Mouse (Mus musculus) lung, embryonic 15.5 days (tissue): ENCODE measurements at regions not wholly inside any gene's neighbourhood (a gene's known extent, or its start where the extent isn't known, plus 50 kb on each side); places are given as distances from the start of the nearest gene placed in this dataset.

Experiments used
- ATAC-seq: fragments of 200-750 bp; cut with Nextera tagmentation; 2 replicates; pipeline ENCODE4 v1.8.0; 2017; ENCODE audit warnings: moderate number of reproducible peaks, borderline replicate concordance; ENCODE audit not compliant: low FRiP score, low TSS enrichment; ENCODE audit errors: extremely low read depth
- H3K27ac ChIP-seq: fragments of 300-500 bp; sonication (generic); 2 replicates; pipeline ENCODE4 v1.5.1; 2015; ENCODE audit warnings: moderate library complexity, mild to moderate bottlenecking, inconsistent platforms
- H3K27me3 ChIP-seq: fragments of 300-500 bp; sonication (generic); 2 replicates; pipeline ENCODE4 v1.6.1; 2015; ENCODE audit warnings: inconsistent platforms
- H3K36me3 ChIP-seq: fragments of 300-500 bp; sonication (generic); 2 replicates; pipeline ENCODE4 v1.6.1; 2015; ENCODE audit warnings: inconsistent platforms
- H3K4me1 ChIP-seq: fragments of 300-500 bp; sonication (generic); 2 replicates; pipeline ENCODE4 v1.6.1; 2015; ENCODE audit warnings: inconsistent platforms
- H3K4me2 ChIP-seq: fragments of 300-500 bp; sonication (generic); 2 replicates; pipeline ENCODE4 v1.6.1; 2015; ENCODE audit warnings: inconsistent platforms, mild to moderate bottlenecking, moderate library complexity
- H3K4me3 ChIP-seq: fragments of 300-500 bp; sonication (generic); 2 replicates; pipeline ENCODE4 v1.5.1; 2015; ENCODE audit warnings: mild to moderate bottlenecking, inconsistent platforms
- H3K9ac ChIP-seq: fragments of 300-500 bp; sonication (generic); 2 replicates; pipeline ENCODE4 v1.6.1; 2015; ENCODE audit warnings: inconsistent platforms
- H3K9me3 ChIP-seq: fragments of 300-500 bp; sonication (generic); 2 replicates; pipeline ENCODE4 v1.6.1; 2016; ENCODE audit warnings: inconsistent platforms
- WGBS: fragments of 180-500 bp; shearing (Covaris S2); methylation state at CpG from one replicate; pipeline ENCODE4 v1.1.7; 2015; 5-methylcytosine and 5-hydroxymethylcytosine counted together

- Histone ChIP-seq H3K4me3 (no peak overlapping the region), H3K27ac (no peak overlapping the region), H3K27me3 (no peaks in the 10 kb centered on the region), H3K9me3 (no peaks in the 10 kb centered on the region), H3K9ac (no peak overlapping the region), H3K4me1 (peaks cover 6% of the 10 kb centered on the region), H3K4me2 (no peak overlapping the region), H3K36me3 (no peaks in the 10 kb centered on the region)
- WGBS: 62% methylated on average over 2 of the region's 2 CpGs
- no peak for ATAC-seq
Measured at GRCm38 (mm10) chr13:70343911-70344310, 293.5 kb downstream of the Ice1 start.

DNA sequence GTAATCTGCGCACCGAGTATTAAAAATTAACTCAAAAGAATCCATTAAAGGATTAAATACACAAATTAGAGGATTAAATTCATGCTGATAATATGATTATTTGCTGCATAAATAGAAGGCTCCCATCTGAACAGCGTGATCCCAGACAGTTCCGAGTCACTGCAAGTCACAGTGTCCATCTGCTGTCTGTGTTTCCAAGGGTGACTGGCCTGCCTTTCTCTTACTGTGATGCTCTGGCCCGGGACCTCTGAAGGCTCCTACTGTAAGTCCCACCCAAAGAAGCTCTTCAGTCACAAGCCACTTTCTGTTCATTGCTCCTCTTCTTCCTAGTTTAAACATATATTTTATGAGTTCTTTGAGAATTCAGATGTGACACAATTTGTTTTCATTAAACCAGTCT is 293.1 kb downstream of the Ice1 start:
- ATAC-seq: no peak
- H3K9me3 ChIP-seq: no peaks in the 10 kb centered on the region
- H3K4me2 ChIP-seq: no peak overlapping the region
- no peak overlapping the region for H3K9ac ChIP-seq
- H3K27me3 ChIP-seq: no peaks in the 10 kb centered on the region
- H3K4me1 ChIP-seq: peaks cover 9% of the 10 kb centered on the region
- no peak overlapping the region for H3K27ac ChIP-seq
- no peaks in the 10 kb centered on the region for H3K36me3 ChIP-seq
- no peak overlapping the region for H3K4me3 ChIP-seq
- WGBS: 79% methylated on average over 5 of the region's 5 CpGs

DNA sequence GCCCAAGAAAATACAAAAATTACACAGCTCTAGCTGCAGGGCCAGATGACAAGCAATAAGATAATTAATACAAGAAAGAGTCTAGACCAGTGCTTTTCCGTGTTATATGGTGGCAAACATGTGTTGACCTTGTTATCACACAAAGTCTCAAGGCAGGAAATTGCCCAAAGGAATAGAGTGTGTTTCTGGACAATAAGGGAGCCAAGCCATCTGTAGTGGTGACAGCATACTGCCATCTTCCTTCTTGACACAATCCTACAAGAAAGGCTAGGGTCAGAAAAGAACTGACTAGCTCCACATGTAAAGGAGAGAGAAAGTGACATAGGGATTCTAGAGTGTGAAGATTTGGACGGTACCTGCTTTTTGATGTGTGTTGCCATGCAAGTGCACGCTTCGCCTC is 289.0 kb downstream of the Ice1 start:
- no peaks in the 10 kb centered on the region for H3K27me3 ChIP-seq
- H3K36me3 ChIP-seq: no peaks in the 10 kb centered on the region
- WGBS: 66% methylated on average over 4 of the region's 4 CpGs
- H3K4me3 ChIP-seq: no peak overlapping the region
- H3K4me1 ChIP-seq: peaks cover 14% of the 10 kb centered on the region
- no peaks in the 10 kb centered on the region for H3K9me3 ChIP-seq
- H3K27ac ChIP-seq: peak overlapping the region; percentile 41; the same call in 1 of the 2 replicates
- H3K4me2 ChIP-seq: no peak overlapping the region
- ATAC-seq: 0 out of 2 replicates have a peak, but pooled peaks have one; percentile 37
- H3K9ac ChIP-seq: no peak overlapping the region

- no peaks in the 10 kb centered on the region for H3K9me3 ChIP-seq
Measured at GRCm38 (mm10) chr13:70348965-70349364, 288.5 kb downstream of the Ice1 start.

GRCm38 (mm10) chr13:70369647-70370046 is 267.8 kb downstream of the Ice1 start:
- WGBS: 45% methylated on average over 2 of the region's 2 CpGs
- H3K9ac ChIP-seq: no peak overlapping the region
- no peak overlapping the region for H3K4me3 ChIP-seq
- peak; percentile 57; the same call in 1 of the 2 replicates for ATAC-seq
- H3K27me3 ChIP-seq: no peaks in the 10 kb centered on the region
- no peak overlapping the region for H3K4me2 ChIP-seq
- no peaks in the 10 kb centered on the region for H3K4me1 ChIP-seq
- no peak overlapping the region for H3K27ac ChIP-seq
- no peaks in the 10 kb centered on the region for H3K36me3 ChIP-seq
- no peaks in the 10 kb centered on the region for H3K9me3 ChIP-seq

More at GRCm38 (mm10) chr13:70348965-70349364, 288.5 kb downstream of the Ice1 start:
- H3K27ac ChIP-seq: peak overlapping the region; percentile 83
- H3K4me3 ChIP-seq: no peak overlapping the region
- peaks cover 14% of the 10 kb centered on the region for H3K4me1 ChIP-seq
- H3K27me3 ChIP-seq: no peaks in the 10 kb centered on the region
- no peaks in the 10 kb centered on the region for H3K36me3 ChIP-seq
- no peak overlapping the region for H3K9ac ChIP-seq
- peak; percentile 81 for ATAC-seq
- no peak overlapping the region for H3K4me2 ChIP-seq
- WGBS: 26% methylated on average over 2 of the region's 2 CpGs

DNA sequence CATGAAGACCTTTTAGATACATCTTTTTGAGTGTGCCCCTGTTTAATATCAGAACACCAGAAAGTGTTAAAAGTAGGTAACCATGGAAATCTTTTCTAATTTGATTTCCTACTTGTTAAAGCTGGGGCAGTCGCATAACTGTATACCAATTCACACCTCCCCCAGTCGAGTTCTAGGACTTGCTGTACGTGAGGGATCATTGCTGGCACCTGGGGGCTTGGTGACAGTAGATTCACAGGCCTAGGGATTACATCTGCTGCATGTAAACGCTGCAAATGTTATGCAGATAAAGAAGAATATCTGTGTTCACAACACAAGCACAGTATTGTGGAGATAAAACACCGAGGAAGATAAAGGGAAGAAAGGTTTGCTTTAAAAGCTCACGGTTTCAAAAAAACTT is 256.7 kb downstream of the Ice1 start:
- H3K36me3 ChIP-seq: no peaks in the 10 kb centered on the region
- no peak overlapping the region for H3K4me3 ChIP-seq
- no peak overlapping the region for H3K27ac ChIP-seq
- H3K4me1 ChIP-seq: no peaks in the 10 kb centered on the region
- ATAC-seq: no peak
- no peak overlapping the region for H3K4me2 ChIP-seq
- H3K9ac ChIP-seq: no peak overlapping the region
- 50% methylated on average over 6 of the region's 6 CpGs for WGBS
- H3K9me3 ChIP-seq: no peaks in the 10 kb centered on the region
- H3K27me3 ChIP-seq: no peaks in the 10 kb centered on the region

GRCm38 (mm10) chr13:70385292-70385691 is 252.1 kb downstream of the Ice1 start:
- Histone ChIP-seq H3K27me3 (no peaks in the 10 kb centered on the region), H3K9ac (no peak overlapping the region), H3K4me3 (no peak overlapping the region), H3K4me2 (no peak overlapping the region), H3K4me1 (no peaks in the 10 kb centered on the region), H3K27ac (no peak overlapping the region), H3K36me3 (no peaks in the 10 kb centered on the region), H3K9me3 (no peaks in the 10 kb centered on the region)
- no peak for ATAC-seq
- WGBS: 53% methylated on average over 8 of the region's 8 CpGs

- no peak for ATAC-seq
Measured at GRCm38 (mm10) chr13:70412788-70413187, 224.6 kb downstream of the Ice1 start.

DNA sequence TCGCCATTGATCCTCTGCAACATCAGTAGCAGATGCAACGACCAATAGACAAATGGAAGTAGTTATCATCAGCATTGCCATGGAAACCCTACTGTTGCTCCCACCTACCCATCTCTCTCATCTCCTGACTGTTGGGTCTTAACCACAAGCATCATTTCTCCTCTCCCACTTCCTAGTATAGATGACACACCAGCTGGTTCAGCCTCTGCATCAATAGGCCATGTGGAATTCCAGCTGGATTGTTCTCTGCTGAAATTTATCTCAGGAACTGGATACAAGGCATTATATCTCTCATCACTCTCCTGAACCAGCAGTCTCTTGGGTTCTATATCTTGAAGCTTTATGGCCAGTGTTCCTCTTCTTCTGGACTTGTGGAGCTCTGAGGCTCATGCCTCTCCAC is 219.3 kb downstream of the Ice1 start:
- no peak for ATAC-seq
- no peak overlapping the region for H3K27ac ChIP-seq
- no peak overlapping the region for H3K4me3 ChIP-seq
- H3K9ac ChIP-seq: no peak overlapping the region
- H3K4me1 ChIP-seq: no peaks in the 10 kb centered on the region
- H3K4me2 ChIP-seq: no peak overlapping the region
- no peaks in the 10 kb centered on the region for H3K9me3 ChIP-seq
- 73% methylated on average over 2 of the region's 2 CpGs for WGBS
- no peaks in the 10 kb centered on the region for H3K36me3 ChIP-seq
- H3K27me3 ChIP-seq: no peaks in the 10 kb centered on the region

More at GRCm38 (mm10) chr13:70412788-70413187, 224.6 kb downstream of the Ice1 start:
- Histone ChIP-seq H3K9me3 (no peaks in the 10 kb centered on the region), H3K36me3 (no peaks in the 10 kb centered on the region), H3K4me1 (no peaks in the 10 kb centered on the region), H3K4me2 (no peak overlapping the region), H3K27me3 (no peaks in the 10 kb centered on the region), H3K9ac (no peak overlapping the region), H3K27ac (no peak overlapping the region), H3K4me3 (no peak overlapping the region)
- WGBS: 81% methylated on average over 1 of the region's 1 CpGs

GRCm38 (mm10) chr13:70439419-70439818 is 198.0 kb downstream of the Ice1 start:
- Histone ChIP-seq H3K9ac (no peak overlapping the region), H3K27me3 (no peaks in the 10 kb centered on the region), H3K4me3 (no peak overlapping the region), H3K4me1 (no peaks in the 10 kb centered on the region), H3K4me2 (no peak overlapping the region), H3K9me3 (no peaks in the 10 kb centered on the region), H3K27ac (no peak overlapping the region), H3K36me3 (no peaks in the 10 kb centered on the region)
- no peak for ATAC-seq
- 47% methylated on average over 1 of the region's 1 CpGs for whole genome bisulfite sequencing

DNA sequence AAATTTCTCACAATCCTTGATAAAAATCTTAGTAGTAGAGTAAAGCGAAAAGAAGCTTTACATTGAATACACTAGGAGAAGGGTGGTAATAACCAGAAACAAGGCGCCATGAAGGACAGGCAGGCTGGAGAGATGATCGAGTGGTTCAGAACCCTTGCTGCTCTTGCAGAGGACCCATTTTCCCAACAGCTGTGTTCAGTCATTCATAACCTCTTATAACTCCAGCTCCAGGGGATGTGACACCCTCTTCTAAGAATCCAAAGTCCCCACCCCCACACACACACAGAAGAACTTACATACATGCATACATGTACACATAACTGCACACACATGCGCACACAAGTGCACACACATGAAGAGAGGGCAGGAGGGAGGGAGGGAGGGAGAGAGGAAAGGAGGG is 190.5 kb downstream of the Ice1 start:
- Histone ChIP-seq H3K27ac (no peak overlapping the region), H3K27me3 (no peaks in the 10 kb centered on the region), H3K36me3 (no peaks in the 10 kb centered on the region), H3K9me3 (no peaks in the 10 kb centered on the region), H3K4me1 (no peaks in the 10 kb centered on the region), H3K9ac (no peak overlapping the region), H3K4me2 (no peak overlapping the region), H3K4me3 (no peak overlapping the region)
- 66% methylated on average over 4 of the region's 4 CpGs for WGBS
- ATAC-seq: peak; percentile 52; the same call in 1 of the 2 replicates

DNA sequence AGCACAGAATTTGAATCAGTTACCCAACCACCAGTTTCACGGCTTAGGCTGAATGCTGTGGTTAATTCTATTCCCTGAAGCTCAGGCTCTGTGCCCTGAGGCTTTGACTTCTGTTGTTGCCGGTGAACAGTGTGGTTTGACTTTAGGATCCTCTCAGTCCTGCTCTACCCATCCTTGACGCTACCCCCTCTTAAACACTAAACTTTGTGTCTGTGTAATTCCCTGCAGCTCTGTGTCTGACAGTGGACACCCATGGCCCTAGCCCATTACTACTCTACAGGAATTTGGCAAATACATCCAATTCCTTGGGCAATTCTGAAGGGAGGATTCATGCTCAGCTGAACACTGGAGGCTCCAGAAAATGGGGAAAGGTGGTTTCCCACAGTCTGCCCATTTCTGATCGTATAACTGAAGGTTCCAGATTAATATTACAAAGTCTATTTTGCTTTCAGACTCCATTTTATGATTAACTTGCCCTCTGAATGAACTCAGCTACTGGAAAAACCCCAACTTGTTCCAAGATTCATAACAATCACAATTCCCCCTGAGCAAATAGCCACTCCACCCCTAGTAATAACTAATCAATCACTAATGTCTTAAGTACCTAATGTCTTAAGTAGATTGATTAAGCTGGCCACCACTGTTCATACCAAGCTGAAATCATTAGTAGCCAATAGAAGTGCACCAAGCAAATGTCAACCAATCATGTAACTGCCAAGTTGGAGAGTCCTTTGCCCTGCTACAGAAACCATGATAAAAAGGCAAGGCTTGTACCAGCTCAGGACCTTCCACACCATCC is 182.6 kb downstream of the Ice1 start:
- 72% methylated on average over 4 of the region's 4 CpGs for WGBS

More for the DNA sequence above, 182.6 kb downstream of the Ice1 start:
- H3K9ac ChIP-seq: no peak overlapping the region
- no peak overlapping the region for H3K4me3 ChIP-seq
- no peaks in the 10 kb centered on the region for H3K9me3 ChIP-seq
- ATAC-seq: no peak
- H3K27ac ChIP-seq: no peak overlapping the region
- H3K36me3 ChIP-seq: no peaks in the 10 kb centered on the region
- no peak overlapping the region for H3K4me2 ChIP-seq
- no peaks in the 10 kb centered on the region for H3K4me1 ChIP-seq
- no peaks in the 10 kb centered on the region for H3K27me3 ChIP-seq
